Mouse (Mus musculus): ENCODE measurements around the gene Fbxl17. TPM values are rescaled to one million over a fixed set of nuclear protein-coding genes. Genes with fewer than 3 reads are reported as not detected.

The Fbxl17 gene
- polyA plus RNA-seq, 1 experiment from 2014 or later: 3.3 TPM

GRCm38 (mm10) chr17:63164289-63164688, 335.5 kb downstream of the Fbxl17 start:
- Histone ChIP-seq H3K9ac (replicated peaks) (no peak overlapping the region), H3K4me3 (ENCODE audit: low read depth, low read length) (no peak overlapping the region), H3K27me3 (ENCODE audit: insufficient read depth, low read length) (no peaks in the 10 kb centered on the region), H3K36me3 (replicated peaks; ENCODE audit: insufficient read depth, low read length) (no peaks in the 10 kb centered on the region), H3K27ac (ENCODE audit: low read depth) (no peak overlapping the region), H3K9me3 (ENCODE audit: low read length) (no peaks in the 10 kb centered on the region), H3K4me1 (ENCODE audit: insufficient read depth) (no peaks in the 10 kb centered on the region), H3K4me2 (ENCODE audit: low read depth, low read length) (no peak overlapping the region)
- TF ChIP-seq EP300 (IDR thresholded peaks at IDR 0.05; ENCODE audit: low read depth): no peak
- no peak for TF ChIP-seq CTCF (IDR thresholded peaks at IDR 0.05; ENCODE audit: low read depth)
- DNase-seq: no peak
- no peak for ATAC-seq
- WGBS (ENCODE audit: insufficient replicate concordance): 67% methylated on average over 1 of the region's 1 CpGs

DNA sequence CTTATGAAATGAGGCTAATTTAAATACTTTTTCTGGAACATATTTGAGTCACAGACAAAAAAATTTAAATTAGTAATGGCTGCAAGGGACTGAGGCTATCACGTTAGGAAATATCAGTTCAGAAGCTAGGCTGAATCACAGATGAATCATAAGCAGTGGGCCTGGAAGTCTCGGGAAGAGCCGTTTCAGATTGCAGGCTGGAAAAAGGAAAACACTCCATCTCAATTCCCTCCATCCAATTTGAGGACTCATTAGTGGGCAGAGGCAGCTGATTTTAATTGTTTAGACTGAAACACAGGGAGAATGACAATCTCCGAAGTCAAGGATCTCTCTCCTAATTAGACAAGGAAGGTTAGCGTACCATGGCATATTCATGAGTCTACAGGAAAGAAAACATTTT, 337.9 kb downstream of the Fbxl17 start:
- Histone ChIP-seq H3K36me3 (replicated peaks; ENCODE audit: insufficient read depth, low read length) (no peaks in the 10 kb centered on the region), H3K4me2 (ENCODE audit: low read depth, low read length) (no peak overlapping the region), H3K27ac (ENCODE audit: low read depth) (no peak overlapping the region), H3K9ac (replicated peaks) (no peak overlapping the region), H3K27me3 (ENCODE audit: insufficient read depth, low read length) (no peaks in the 10 kb centered on the region), H3K4me3 (ENCODE audit: low read depth, low read length) (no peak overlapping the region), H3K4me1 (ENCODE audit: insufficient read depth) (no peaks in the 10 kb centered on the region), H3K9me3 (ENCODE audit: low read length) (no peaks in the 10 kb centered on the region)
- ATAC-seq: no peak
- WGBS (ENCODE audit: insufficient replicate concordance): 80% methylated on average over 5 of the region's 5 CpGs
- DNase-seq: no peak
- no peak for TF ChIP-seq CTCF (IDR thresholded peaks at IDR 0.05; ENCODE audit: low read depth)
- TF ChIP-seq EP300 (IDR thresholded peaks at IDR 0.05; ENCODE audit: low read depth): no peak

- ATAC-seq: no peak
- Histone ChIP-seq H3K4me1 (ENCODE audit: insufficient read depth) (no peaks in the 10 kb centered on the region), H3K4me3 (ENCODE audit: low read depth, low read length) (no peak overlapping the region), H3K36me3 (replicated peaks; ENCODE audit: insufficient read depth, low read length) (no peaks in the 10 kb centered on the region), H3K27ac (ENCODE audit: low read depth) (no peak overlapping the region), H3K27me3 (ENCODE audit: insufficient read depth, low read length) (no peaks in the 10 kb centered on the region), H3K9me3 (ENCODE audit: low read length) (no peaks in the 10 kb centered on the region), H3K9ac (replicated peaks) (no peak overlapping the region), H3K4me2 (ENCODE audit: low read depth, low read length) (no peak overlapping the region)
- WGBS (ENCODE audit: insufficient replicate concordance): 77% methylated on average over 7 of the region's 7 CpGs
- no peak for DNase-seq
- TF ChIP-seq EP300 (IDR thresholded peaks at IDR 0.05; ENCODE audit: low read depth) (no peak), CTCF (IDR thresholded peaks at IDR 0.05; ENCODE audit: low read depth) (no peak)
Observed at GRCm38 (mm10) chr17:63159196-63159595, 340.6 kb downstream of the Fbxl17 start.

DNA sequence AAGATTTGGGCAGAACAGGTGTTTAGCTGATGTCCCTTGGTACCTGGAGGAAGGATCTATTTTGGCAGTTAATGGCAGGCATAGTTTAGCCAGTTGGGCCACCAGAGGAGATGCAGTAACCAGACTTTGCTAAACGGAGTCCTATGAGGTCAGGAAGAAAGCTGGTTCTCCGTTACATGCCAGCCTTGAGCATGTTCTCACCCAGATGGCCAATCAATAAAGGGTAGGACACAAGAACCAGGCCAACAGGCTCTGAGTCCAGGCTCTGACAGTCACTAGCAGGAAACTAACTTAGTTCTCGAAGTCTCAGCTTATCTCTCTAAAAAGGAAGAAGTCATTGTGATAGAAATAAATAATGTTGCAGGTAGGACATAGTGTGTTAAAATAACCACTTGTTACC, 341.4 kb downstream of the Fbxl17 start:
- no peak overlapping the region for H3K27ac ChIP-seq (ENCODE audit: low read depth)
- 67% methylated on average over 3 of the region's 3 CpGs for WGBS (ENCODE audit: insufficient replicate concordance)
- H3K9me3 ChIP-seq (ENCODE audit: low read length): no peaks in the 10 kb centered on the region
- no peaks in the 10 kb centered on the region for H3K27me3 ChIP-seq (ENCODE audit: insufficient read depth, low read length)
- no peak for TF ChIP-seq EP300 (IDR thresholded peaks at IDR 0.05; ENCODE audit: low read depth)
- TF ChIP-seq CTCF (IDR thresholded peaks at IDR 0.05; ENCODE audit: low read depth): no peak
- H3K4me2 ChIP-seq (ENCODE audit: low read depth, low read length): no peak overlapping the region
- H3K4me1 ChIP-seq (ENCODE audit: insufficient read depth): no peaks in the 10 kb centered on the region
- ATAC-seq (no peak), DNase-seq (no peak)
- no peak overlapping the region for H3K4me3 ChIP-seq (ENCODE audit: low read depth, low read length)
- no peak overlapping the region for H3K9ac ChIP-seq (replicated peaks)
- H3K36me3 ChIP-seq (replicated peaks; ENCODE audit: insufficient read depth, low read length): no peaks in the 10 kb centered on the region

DNA sequence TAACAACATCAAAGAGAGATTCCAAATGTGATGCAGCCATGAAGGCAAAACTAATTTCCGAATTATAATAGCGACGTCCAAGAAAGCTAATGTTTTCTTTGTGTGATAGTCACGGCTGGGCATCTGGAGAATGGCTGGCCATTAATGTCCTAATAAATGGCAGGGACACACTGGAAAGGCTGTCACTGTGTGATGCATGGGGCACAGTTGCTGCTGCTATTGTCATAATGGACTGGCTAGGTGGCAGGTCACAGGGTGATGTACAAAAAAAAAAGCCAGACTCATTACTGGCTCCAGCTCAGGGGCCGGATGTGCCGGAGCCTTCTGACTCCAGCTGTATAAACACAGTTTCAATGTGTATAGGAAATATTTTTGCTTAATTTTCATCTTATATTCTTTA, 341.9 kb downstream of the Fbxl17 start:
- Histone ChIP-seq H3K27me3 (ENCODE audit: insufficient read depth, low read length) (no peaks in the 10 kb centered on the region), H3K4me2 (ENCODE audit: low read depth, low read length) (no peak overlapping the region), H3K4me1 (ENCODE audit: insufficient read depth) (no peaks in the 10 kb centered on the region), H3K36me3 (replicated peaks; ENCODE audit: insufficient read depth, low read length) (no peaks in the 10 kb centered on the region), H3K4me3 (ENCODE audit: low read depth, low read length) (no peak overlapping the region), H3K9me3 (ENCODE audit: low read length) (no peaks in the 10 kb centered on the region), H3K27ac (ENCODE audit: low read depth) (no peak overlapping the region), H3K9ac (replicated peaks) (no peak overlapping the region)
- no peak for TF ChIP-seq EP300 (IDR thresholded peaks at IDR 0.05; ENCODE audit: low read depth)
- no peak for TF ChIP-seq CTCF (IDR thresholded peaks at IDR 0.05; ENCODE audit: low read depth)
- 84% methylated on average over 6 of the region's 6 CpGs for WGBS (ENCODE audit: insufficient replicate concordance)
- ATAC-seq (no peak), DNase-seq (no peak)

- no peak overlapping the region for H3K27ac ChIP-seq (ENCODE audit: low read depth)
- no peaks in the 10 kb centered on the region for H3K4me1 ChIP-seq (ENCODE audit: insufficient read depth)
- WGBS (ENCODE audit: insufficient replicate concordance): 88% methylated on average over 7 of the region's 7 CpGs
- no peak for ATAC-seq
- H3K4me2 ChIP-seq (ENCODE audit: low read depth, low read length): no peak overlapping the region
- H3K36me3 ChIP-seq (replicated peaks; ENCODE audit: insufficient read depth, low read length): no peaks in the 10 kb centered on the region
- no peak for DNase-seq
- no peak overlapping the region for H3K4me3 ChIP-seq (ENCODE audit: low read depth, low read length)
- H3K9me3 ChIP-seq (ENCODE audit: low read length): no peaks in the 10 kb centered on the region
- no peak overlapping the region for H3K9ac ChIP-seq (replicated peaks)
- no peaks in the 10 kb centered on the region for H3K27me3 ChIP-seq (ENCODE audit: insufficient read depth, low read length)
- no peak for TF ChIP-seq CTCF (IDR thresholded peaks at IDR 0.05; ENCODE audit: low read depth)
- no peak for TF ChIP-seq EP300 (IDR thresholded peaks at IDR 0.05; ENCODE audit: low read depth)
Observed at GRCm38 (mm10) chr17:63157019-63157418, 342.8 kb downstream of the Fbxl17 start.

DNA sequence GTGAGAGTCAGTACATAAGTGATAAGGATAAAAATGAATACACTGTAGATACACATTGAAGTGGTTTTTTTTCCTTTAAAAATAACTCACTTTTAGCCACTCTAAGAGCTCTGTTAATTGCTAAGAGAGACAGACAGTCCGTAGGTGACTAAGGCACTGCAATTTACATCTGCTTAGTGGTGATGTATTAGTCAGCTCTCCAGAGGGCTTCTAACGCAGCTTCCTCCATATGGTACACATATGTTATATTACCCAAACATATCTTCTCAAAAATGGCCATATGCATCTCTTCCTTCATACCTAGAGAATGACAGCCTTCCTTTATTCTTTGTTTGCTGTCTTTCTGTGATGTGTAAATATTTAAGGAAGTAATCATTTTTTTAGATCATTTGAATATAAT, 353.3 kb downstream of the Fbxl17 start:
- no peak for TF ChIP-seq CTCF (IDR thresholded peaks at IDR 0.05; ENCODE audit: low read depth)
- TF ChIP-seq EP300 (IDR thresholded peaks at IDR 0.05; ENCODE audit: low read depth): no peak
- no peak for ATAC-seq
- Histone ChIP-seq H3K4me1 (ENCODE audit: insufficient read depth) (0 out of 2 replicates have a peak, but pooled peaks cover 4% of the 10 kb centered on the region), H3K4me2 (ENCODE audit: low read depth, low read length) (no peak overlapping the region), H3K4me3 (ENCODE audit: low read depth, low read length) (no peak overlapping the region), H3K9me3 (ENCODE audit: low read length) (no peaks in the 10 kb centered on the region), H3K27ac (ENCODE audit: low read depth) (no peak overlapping the region), H3K36me3 (replicated peaks; ENCODE audit: insufficient read depth, low read length) (no peaks in the 10 kb centered on the region), H3K9ac (replicated peaks) (no peak overlapping the region), H3K27me3 (ENCODE audit: insufficient read depth, low read length) (no peaks in the 10 kb centered on the region)
- WGBS (ENCODE audit: insufficient replicate concordance): 66% methylated on average over 2 of the region's 2 CpGs
- DNase-seq: no peak
